Mouse (Mus musculus) forebrain, postnatal 0 days (tissue): Measurements from ENCODE around the gene Stx8. TPM values are rescaled to one million over a fixed set of nuclear protein-coding genes. Genes with fewer than 3 reads are reported as not detected.

Source experiments
- ATAC-seq: fragments of 200-750 bp; cut with Nextera tagmentation; 2 replicates; pipeline ENCODE4 v1.8.0; 2017; ENCODE audit warnings: mild to moderate bottlenecking, moderate library complexity
- DNase-seq: peaks from one replicate; pipeline ENCODE4 v3.0.0-alpha.2; 2015
- H3K27ac ChIP-seq: fragments of 300-500 bp; sonication (generic); 2 replicates; pipeline ENCODE4 v1.5.1; 2014; ENCODE audit warnings: low read depth, mild to moderate bottlenecking, antibody characterized with exemption, low read length, moderate library complexity, mixed read lengths
- H3K27me3 ChIP-seq: fragments of 300-500 bp; sonication (generic); 2 replicates; pipeline ENCODE4 v1.6.1; 2014; ENCODE audit warnings: mild to moderate bottlenecking, low read length, mixed read lengths; ENCODE audit not compliant: insufficient read depth
- H3K36me3 ChIP-seq: fragments of 300-500 bp; sonication (generic); 2 replicates; pipeline ENCODE4 v1.6.1; 2014; ENCODE audit warnings: mild to moderate bottlenecking, moderate library complexity; ENCODE audit not compliant: insufficient read depth
- H3K4me1 ChIP-seq: fragments of 300-500 bp; sonication (generic); 2 replicates; pipeline ENCODE4 v1.6.1; 2014; ENCODE audit warnings: antibody characterized with exemption; ENCODE audit not compliant: insufficient read depth
- H3K4me2 ChIP-seq: fragments of 300-500 bp; sonication (generic); 2 replicates; pipeline ENCODE4 v1.6.1; 2014; ENCODE audit warnings: low read depth, mild to moderate bottlenecking, moderate library complexity
- H3K4me3 ChIP-seq: fragments of 300-500 bp; sonication (generic); 2 replicates; pipeline ENCODE4 v1.5.1; 2014; ENCODE audit warnings: low read depth, low read length, mixed read lengths
- H3K9ac ChIP-seq: fragments of 300-500 bp; sonication (generic); 2 replicates; pipeline ENCODE4 v1.6.1; 2014; ENCODE audit warnings: mild to moderate bottlenecking
- H3K9me3 ChIP-seq: fragments of 300-500 bp; sonication (generic); 2 replicates; pipeline ENCODE4 v1.6.1; 2016; ENCODE audit warnings: low read length
- CTCF ChIP-seq: sonication (generic); IDR thresholded peaks from 2 replicates; pipeline ENCODE4 v1.5.1; 2016; ENCODE audit warnings: antibody characterized with exemption, control low read depth, low read depth
- WGBS: fragments of 180-500 bp; shearing (Covaris S2); extraction: QIAGEN DNeasy Blood & Tissue Kit; methylation state at CpG from one replicate; pipeline ENCODE4 v1.1.7; 2014; 5-methylcytosine and 5-hydroxymethylcytosine counted together
- polyA plus RNA-seq: library from polyadenylated mRNA; unstranded; fragments of >200 nt; fragmentation: Nextera tagmentation; extraction: Ambion mirVana; gene quantifications from 2 replicates; pipeline ENCODE4 v1.2.1, GENCODE M21; 2015
- total RNA-seq: library from RNA; depleted of rRNA; stranded (reverse); fragments of >200 nt; gene quantifications from 2 replicates; pipeline ENCODE4 v1.2.3, GENCODE M21; 2014

The Stx8 gene
- total and polyA plus RNA-seq, 2 experiments from 2014 or later, result 11.1 to 67.8 TPM

GRCm38 (mm10) chr11:68035303-68035891 lies 69.4 kb downstream of the Stx8 start:
- no peak overlapping the region for H3K4me3 ChIP-seq
- H3K36me3 ChIP-seq, result no peaks in the 10 kb centered on the region
- no peak for DNase-seq
- no peaks in the 10 kb centered on the region for H3K4me1 ChIP-seq
- H3K27ac ChIP-seq, result no peak overlapping the region
- no peaks in the 10 kb centered on the region for H3K27me3 ChIP-seq
- ATAC-seq, result no peak
- no peak overlapping the region for H3K9ac ChIP-seq
- no peak overlapping the region for H3K4me2 ChIP-seq
- H3K9me3 ChIP-seq, result no peaks in the 10 kb centered on the region
- WGBS, result 77% methylated on average over 4 of the region's 4 CpGs
- no peak for TF ChIP-seq CTCF

GRCm38 (mm10) chr11:68036133-68036959 lies 70.4 kb downstream of the Stx8 start:
- WGBS, result 85% methylated on average over 20 of the region's 20 CpGs
- no peak for TF ChIP-seq CTCF
- DNase-seq, result no peak
- Histone ChIP-seq H3K9ac (no peak overlapping the region), H3K4me3 (no peak overlapping the region), H3K27me3 (no peaks in the 10 kb centered on the region), H3K4me1 (no peaks in the 10 kb centered on the region), H3K27ac (no peak overlapping the region), H3K36me3 (no peaks in the 10 kb centered on the region), H3K4me2 (no peak overlapping the region), H3K9me3 (no peaks in the 10 kb centered on the region)
- no peak for ATAC-seq

- H3K36me3 ChIP-seq, result no peaks in the 10 kb centered on the region
- no peak overlapping the region for H3K4me3 ChIP-seq
- H3K4me1 ChIP-seq, result no peaks in the 10 kb centered on the region
- WGBS, result 88% methylated on average over 9 of the region's 9 CpGs
- no peak for TF ChIP-seq CTCF
- H3K27me3 ChIP-seq, result no peaks in the 10 kb centered on the region
- no peak overlapping the region for H3K9ac ChIP-seq
- DNase-seq (no peak), ATAC-seq (no peak)
- H3K4me2 ChIP-seq, result no peak overlapping the region
- no peaks in the 10 kb centered on the region for H3K9me3 ChIP-seq
- H3K27ac ChIP-seq, result no peak overlapping the region
Measured at GRCm38 (mm10) chr11:68037093-68037492, 71.1 kb downstream of the Stx8 start.

GRCm38 (mm10) chr11:68038101-68038500 lies 72.1 kb downstream of the Stx8 start:
- ATAC-seq (no peak), DNase-seq (no peak)
- H3K4me1 ChIP-seq, result no peaks in the 10 kb centered on the region
- no peak overlapping the region for H3K27ac ChIP-seq
- H3K4me2 ChIP-seq, result no peak overlapping the region
- H3K9me3 ChIP-seq, result no peaks in the 10 kb centered on the region
- no peak for TF ChIP-seq CTCF
- 57% methylated on average over 2 of the region's 2 CpGs for WGBS
- no peaks in the 10 kb centered on the region for H3K36me3 ChIP-seq
- no peak overlapping the region for H3K4me3 ChIP-seq
- no peak overlapping the region for H3K9ac ChIP-seq
- H3K27me3 ChIP-seq, result no peaks in the 10 kb centered on the region

GRCm38 (mm10) chr11:68044181-68044580 lies 78.2 kb downstream of the Stx8 start:
- Histone ChIP-seq H3K9ac (no peak overlapping the region), H3K4me3 (no peak overlapping the region), H3K27ac (no peak overlapping the region; the same call in 1 of the 2 replicates), H3K9me3 (no peaks in the 10 kb centered on the region), H3K4me1 (no peaks in the 10 kb centered on the region), H3K36me3 (no peaks in the 10 kb centered on the region), H3K4me2 (no peak overlapping the region), H3K27me3 (no peaks in the 10 kb centered on the region)
- no peak for TF ChIP-seq CTCF
- DNase-seq (no peak), ATAC-seq (no peak)
- 43% methylated on average over 11 of the region's 11 CpGs for WGBS

GRCm38 (mm10) chr11:68046916-68047315 lies 80.9 kb downstream of the Stx8 start:
- Histone ChIP-seq H3K4me2 (no peak overlapping the region), H3K9ac (no peak overlapping the region), H3K36me3 (no peaks in the 10 kb centered on the region), H3K4me3 (no peak overlapping the region), H3K27ac (no peak overlapping the region), H3K27me3 (no peaks in the 10 kb centered on the region), H3K9me3 (no peaks in the 10 kb centered on the region), H3K4me1 (no peaks in the 10 kb centered on the region)
- DNase-seq (no peak), ATAC-seq (no peak)
- TF ChIP-seq CTCF, result peak; percentile 40; the same call in 1 of the 2 replicates
- 62% methylated on average over 3 of the region's 3 CpGs for WGBS

GRCm38 (mm10) chr11:68049261-68050165 lies 83.5 kb downstream of the Stx8 start:
- Histone ChIP-seq H3K27me3 (no peaks in the 10 kb centered on the region), H3K27ac (no peak overlapping the region), H3K4me3 (no peak overlapping the region), H3K4me2 (no peak overlapping the region), H3K4me1 (no peaks in the 10 kb centered on the region), H3K9ac (no peak overlapping the region), H3K36me3 (no peaks in the 10 kb centered on the region), H3K9me3 (no peaks in the 10 kb centered on the region)
- no peak for TF ChIP-seq CTCF
- 59% methylated on average over 17 of the region's 17 CpGs for WGBS
- DNase-seq, result no peak
- ATAC-seq, result no peak
